Mouse (Mus musculus): ENCODE measurements at regions not wholly inside any gene's neighbourhood (a gene's known extent, or its start where the extent isn't known, plus 50 kb on each side); places are given as distances from the start of the nearest gene placed in this dataset.

- WGBS, result 79% methylated on average over 3 of the region's 3 CpGs
- no peaks in the 10 kb centered on the region for H3K36me3 ChIP-seq (ENCODE audit: control insufficient read depth, insufficient read depth, low read length)
- no peak overlapping the region for H3K27ac ChIP-seq (ENCODE audit: low read depth, low read length)
- H3K9me3 ChIP-seq (replicated peaks; ENCODE audit: control insufficient read depth, low read length), result no peaks in the 10 kb centered on the region
- peaks cover 8% of the 10 kb centered on the region for H3K4me1 ChIP-seq (ENCODE audit: control insufficient read depth, insufficient read depth, low read length)
- ATAC-seq (no peak; the same call in 1 of the 2 replicates), DNase-seq (ENCODE audit: low spot score) (no peak)
- H3K9ac ChIP-seq (ENCODE audit: low read length), result no peak overlapping the region
- H3K27me3 ChIP-seq (replicated peaks; ENCODE audit: control insufficient read depth, insufficient read depth, low read length), result no peaks in the 10 kb centered on the region
- no peak overlapping the region for H3K4me3 ChIP-seq (ENCODE audit: low read depth, low read length)
- H3K4me2 ChIP-seq (ENCODE audit: low read length), result no peak overlapping the region
Observed at GRCm38 (mm10) chr7:95992033-95992516, 179.0 kb upstream of the Tenm4 start.

- Histone ChIP-seq H3K27me3 (replicated peaks; ENCODE audit: control insufficient read depth, insufficient read depth, low read length) (no peaks in the 10 kb centered on the region), H3K27ac (ENCODE audit: low read depth, low read length) (no peak overlapping the region), H3K4me1 (ENCODE audit: control insufficient read depth, insufficient read depth, low read length) (peaks cover 8% of the 10 kb centered on the region), H3K9ac (ENCODE audit: low read length) (no peak overlapping the region), H3K9me3 (replicated peaks; ENCODE audit: control insufficient read depth, low read length) (no peaks in the 10 kb centered on the region), H3K4me2 (ENCODE audit: low read length) (no peak overlapping the region), H3K4me3 (ENCODE audit: low read depth, low read length) (no peak overlapping the region), H3K36me3 (ENCODE audit: control insufficient read depth, insufficient read depth, low read length) (no peaks in the 10 kb centered on the region)
- no peak for DNase-seq (ENCODE audit: low spot score)
- no peak for ATAC-seq
- WGBS, result 84% methylated on average over 3 of the region's 3 CpGs
Observed at GRCm38 (mm10) chr7:95992521-95992920, 178.5 kb upstream of the Tenm4 start.

GRCm38 (mm10) chr7:95997190-95997589 is 173.9 kb upstream of the Tenm4 start:
- DNase-seq (ENCODE audit: low spot score) (no peak), ATAC-seq (no peak)
- no peaks in the 10 kb centered on the region for H3K4me1 ChIP-seq (ENCODE audit: control insufficient read depth, insufficient read depth, low read length)
- no peak overlapping the region for H3K4me3 ChIP-seq (ENCODE audit: low read depth, low read length)
- no peak overlapping the region for H3K9ac ChIP-seq (ENCODE audit: low read length)
- WGBS, result 29% methylated on average over 3 of the region's 3 CpGs
- no peaks in the 10 kb centered on the region for H3K36me3 ChIP-seq (ENCODE audit: control insufficient read depth, insufficient read depth, low read length)
- no peaks in the 10 kb centered on the region for H3K27me3 ChIP-seq (replicated peaks; ENCODE audit: control insufficient read depth, insufficient read depth, low read length)
- no peak overlapping the region for H3K27ac ChIP-seq (ENCODE audit: low read depth, low read length)
- H3K9me3 ChIP-seq (replicated peaks; ENCODE audit: control insufficient read depth, low read length), result no peaks in the 10 kb centered on the region
- no peak overlapping the region for H3K4me2 ChIP-seq (ENCODE audit: low read length)

- H3K4me1 ChIP-seq (ENCODE audit: control insufficient read depth, insufficient read depth, low read length), result no peaks in the 10 kb centered on the region
- no peaks in the 10 kb centered on the region for H3K27me3 ChIP-seq (replicated peaks; ENCODE audit: control insufficient read depth, insufficient read depth, low read length)
- no peaks in the 10 kb centered on the region for H3K36me3 ChIP-seq (ENCODE audit: control insufficient read depth, insufficient read depth, low read length)
- no peak for DNase-seq (ENCODE audit: low spot score)
- no peak for ATAC-seq
- WGBS, result 37% methylated on average over 4 of the region's 4 CpGs
- no peak overlapping the region for H3K9ac ChIP-seq (ENCODE audit: low read length)
- no peak overlapping the region for H3K4me2 ChIP-seq (ENCODE audit: low read length)
- H3K4me3 ChIP-seq (ENCODE audit: low read depth, low read length), result no peak overlapping the region
- H3K27ac ChIP-seq (ENCODE audit: low read depth, low read length), result no peak overlapping the region
- no peaks in the 10 kb centered on the region for H3K9me3 ChIP-seq (replicated peaks; ENCODE audit: control insufficient read depth, low read length)
Observed at GRCm38 (mm10) chr7:95999189-95999588, 171.9 kb upstream of the Tenm4 start.

GRCm38 (mm10) chr7:96002401-96002800 is 168.6 kb upstream of the Tenm4 start:
- no peak overlapping the region for H3K27ac ChIP-seq (ENCODE audit: low read depth, low read length)
- no peaks in the 10 kb centered on the region for H3K36me3 ChIP-seq (ENCODE audit: control insufficient read depth, insufficient read depth, low read length)
- H3K4me1 ChIP-seq (ENCODE audit: control insufficient read depth, insufficient read depth, low read length), result no peaks in the 10 kb centered on the region
- ATAC-seq, result no peak
- no peaks in the 10 kb centered on the region for H3K27me3 ChIP-seq (replicated peaks; ENCODE audit: control insufficient read depth, insufficient read depth, low read length)
- H3K4me3 ChIP-seq (ENCODE audit: low read depth, low read length), result no peak overlapping the region
- H3K9ac ChIP-seq (ENCODE audit: low read length), result no peak overlapping the region
- WGBS, result 83% methylated on average over 5 of the region's 5 CpGs
- no peak overlapping the region for H3K4me2 ChIP-seq (ENCODE audit: low read length)
- no peaks in the 10 kb centered on the region for H3K9me3 ChIP-seq (replicated peaks; ENCODE audit: control insufficient read depth, low read length)
- no peak for DNase-seq (ENCODE audit: low spot score)

GRCm38 (mm10) chr7:96006299-96006698 is 164.7 kb upstream of the Tenm4 start:
- H3K4me1 ChIP-seq (ENCODE audit: control insufficient read depth, insufficient read depth, low read length), result no peaks in the 10 kb centered on the region
- H3K9me3 ChIP-seq (replicated peaks; ENCODE audit: control insufficient read depth, low read length), result no peaks in the 10 kb centered on the region
- ATAC-seq (no peak), DNase-seq (ENCODE audit: low spot score) (no peak)
- H3K27ac ChIP-seq (ENCODE audit: low read depth, low read length), result no peak overlapping the region
- no peaks in the 10 kb centered on the region for H3K27me3 ChIP-seq (replicated peaks; ENCODE audit: control insufficient read depth, insufficient read depth, low read length)
- whole genome bisulfite sequencing, result 91% methylated on average over 2 of the region's 2 CpGs
- H3K4me3 ChIP-seq (ENCODE audit: low read depth, low read length), result no peak overlapping the region
- H3K4me2 ChIP-seq (ENCODE audit: low read length), result no peak overlapping the region
- H3K36me3 ChIP-seq (ENCODE audit: control insufficient read depth, insufficient read depth, low read length), result no peaks in the 10 kb centered on the region
- H3K9ac ChIP-seq (ENCODE audit: low read length), result no peak overlapping the region

- Histone ChIP-seq H3K9ac (ENCODE audit: low read length) (no peak overlapping the region), H3K4me1 (ENCODE audit: control insufficient read depth, insufficient read depth, low read length) (no peaks in the 10 kb centered on the region), H3K9me3 (replicated peaks; ENCODE audit: control insufficient read depth, low read length) (no peaks in the 10 kb centered on the region), H3K4me3 (ENCODE audit: low read depth, low read length) (no peak overlapping the region), H3K27ac (ENCODE audit: low read depth, low read length) (no peak overlapping the region), H3K36me3 (ENCODE audit: control insufficient read depth, insufficient read depth, low read length) (no peaks in the 10 kb centered on the region), H3K27me3 (replicated peaks; ENCODE audit: control insufficient read depth, insufficient read depth, low read length) (no peaks in the 10 kb centered on the region), H3K4me2 (ENCODE audit: low read length) (no peak overlapping the region)
- DNase-seq (ENCODE audit: low spot score) (no peak), ATAC-seq (no peak)
- WGBS, result 85% methylated on average over 5 of the region's 5 CpGs
Observed at GRCm38 (mm10) chr7:96013008-96013407, 158.0 kb upstream of the Tenm4 start.

GRCm38 (mm10) chr7:96017112-96017884 is 153.7 kb upstream of the Tenm4 start:
- no peaks in the 10 kb centered on the region for H3K36me3 ChIP-seq (ENCODE audit: control insufficient read depth, insufficient read depth, low read length)
- no peaks in the 10 kb centered on the region for H3K9me3 ChIP-seq (replicated peaks; ENCODE audit: control insufficient read depth, low read length)
- H3K27me3 ChIP-seq (replicated peaks; ENCODE audit: control insufficient read depth, insufficient read depth, low read length), result no peaks in the 10 kb centered on the region
- H3K4me1 ChIP-seq (ENCODE audit: control insufficient read depth, insufficient read depth, low read length), result no peaks in the 10 kb centered on the region
- ATAC-seq, result no peak
- H3K9ac ChIP-seq (ENCODE audit: low read length), result no peak overlapping the region
- 90% methylated on average over 6 of the region's 6 CpGs for WGBS
- no peak for DNase-seq (ENCODE audit: low spot score)
- no peak overlapping the region for H3K4me2 ChIP-seq (ENCODE audit: low read length)
- H3K27ac ChIP-seq (ENCODE audit: low read depth, low read length), result no peak overlapping the region
- H3K4me3 ChIP-seq (ENCODE audit: low read depth, low read length), result no peak overlapping the region

GRCm38 (mm10) chr7:96024048-96024447 is 147.0 kb upstream of the Tenm4 start:
- H3K27me3 ChIP-seq (replicated peaks; ENCODE audit: control insufficient read depth, insufficient read depth, low read length), result no peaks in the 10 kb centered on the region
- no peak overlapping the region for H3K4me3 ChIP-seq (ENCODE audit: low read depth, low read length)
- DNase-seq (ENCODE audit: low spot score) (no peak), ATAC-seq (no peak)
- no peaks in the 10 kb centered on the region for H3K36me3 ChIP-seq (ENCODE audit: control insufficient read depth, insufficient read depth, low read length)
- WGBS, result 94% methylated on average over 3 of the region's 3 CpGs
- H3K4me1 ChIP-seq (ENCODE audit: control insufficient read depth, insufficient read depth, low read length), result no peaks in the 10 kb centered on the region
- no peak overlapping the region for H3K27ac ChIP-seq (ENCODE audit: low read depth, low read length)
- H3K9me3 ChIP-seq (replicated peaks; ENCODE audit: control insufficient read depth, low read length), result no peaks in the 10 kb centered on the region; the same call in 1 of the 2 replicates
- H3K4me2 ChIP-seq (ENCODE audit: low read length), result no peak overlapping the region
- H3K9ac ChIP-seq (ENCODE audit: low read length), result no peak overlapping the region

Measured in forebrain, embryonic 14.5 days (tissue).